Mouse (Mus musculus) limb, embryonic 12.5 days (tissue): ENCODE results near the gene Casc3. TPM values are rescaled to one million over a fixed set of nuclear protein-coding genes. Genes with fewer than 3 reads are reported as not detected.

Source experiments
- ATAC-seq: fragments of 200-750 bp; cut with Nextera tagmentation; 2 replicates; pipeline ENCODE4 v1.8.0; 2017; ENCODE audit warnings: low read depth, moderate TSS enrichment; ENCODE audit not compliant: insufficient number of reproducible peaks, insufficient read depth, low FRiP score, low TSS enrichment
- H3K27ac ChIP-seq: fragments of 300-500 bp; sonication (generic); 2 replicates; pipeline ENCODE4 v1.5.1; 2016; ENCODE audit warnings: mild to moderate bottlenecking, moderate library complexity
- H3K27me3 ChIP-seq: fragments of 300-500 bp; sonication (generic); 2 replicates; pipeline ENCODE4 v1.6.1; 2016; ENCODE audit warnings: mild to moderate bottlenecking, moderate library complexity
- H3K36me3 ChIP-seq: fragments of 300-500 bp; sonication (generic); 2 replicates; pipeline ENCODE4 v1.6.1; 2016; ENCODE audit warnings: mild to moderate bottlenecking, moderate library complexity
- H3K4me1 ChIP-seq: fragments of 300-500 bp; sonication (generic); replicated peaks from 2 replicates; pipeline ENCODE4 v1.6.1; 2016
- H3K4me2 ChIP-seq: fragments of 300-500 bp; sonication (generic); 2 replicates; pipeline ENCODE4 v1.6.1; 2016; ENCODE audit warnings: mild to moderate bottlenecking, moderate library complexity
- H3K4me3 ChIP-seq: fragments of 300-500 bp; sonication (generic); replicated peaks from 2 replicates; pipeline ENCODE4 v1.5.1; 2016; ENCODE audit warnings: mild to moderate bottlenecking
- H3K9ac ChIP-seq: fragments of 300-500 bp; sonication (generic); replicated peaks from 2 replicates; pipeline ENCODE4 v1.6.1; 2016; ENCODE audit warnings: mild to moderate bottlenecking, moderate library complexity
- H3K9me3 ChIP-seq: fragments of 300-500 bp; sonication (generic); 2 replicates; pipeline ENCODE4 v1.6.1; 2016; ENCODE audit warnings: mild to moderate bottlenecking, moderate library complexity
- WGBS: fragments of 180-500 bp; shearing (Covaris S2); methylation state at CpG from one replicate; pipeline ENCODE4 v1.1.7; 2016; 5-methylcytosine and 5-hydroxymethylcytosine counted together
- polyA plus RNA-seq: library from polyadenylated mRNA; unstranded; fragments of >200 nt; fragmentation: Nextera tagmentation; extraction: Ambion mirVana; gene quantifications from 2 replicates; pipeline ENCODE4 v1.2.1, GENCODE M21; 2016

The Casc3 gene
- 48.1 and 54.1 TPM in 2 replicates for polyA plus RNA-seq

- Histone ChIP-seq H3K27me3 (no peaks in the 10 kb centered on the region), H3K4me3 (no peak within 1 kb of the TSS), H3K4me1 (0 out of 2 replicates have a peak, but pooled peaks cover 6% of the 10 kb centered on the region), H3K36me3 (peaks cover 86% of the 10 kb centered on the region), H3K9ac (no peak within 1 kb of the TSS), H3K4me2 (no peak within 1 kb of the TSS), H3K27ac (no peak within 1 kb of the TSS), H3K9me3 (no peaks in the 10 kb centered on the region)
- 91% methylated on average over 5 of the region's 5 CpGs for WGBS
- no peak for ATAC-seq
These were observed at the start of gene Casc3 for GRCm38 (mm10) chr11:98804605-98805004. TSS of gene Casc3 (plus strand) at chr11:98804905.

DNA sequence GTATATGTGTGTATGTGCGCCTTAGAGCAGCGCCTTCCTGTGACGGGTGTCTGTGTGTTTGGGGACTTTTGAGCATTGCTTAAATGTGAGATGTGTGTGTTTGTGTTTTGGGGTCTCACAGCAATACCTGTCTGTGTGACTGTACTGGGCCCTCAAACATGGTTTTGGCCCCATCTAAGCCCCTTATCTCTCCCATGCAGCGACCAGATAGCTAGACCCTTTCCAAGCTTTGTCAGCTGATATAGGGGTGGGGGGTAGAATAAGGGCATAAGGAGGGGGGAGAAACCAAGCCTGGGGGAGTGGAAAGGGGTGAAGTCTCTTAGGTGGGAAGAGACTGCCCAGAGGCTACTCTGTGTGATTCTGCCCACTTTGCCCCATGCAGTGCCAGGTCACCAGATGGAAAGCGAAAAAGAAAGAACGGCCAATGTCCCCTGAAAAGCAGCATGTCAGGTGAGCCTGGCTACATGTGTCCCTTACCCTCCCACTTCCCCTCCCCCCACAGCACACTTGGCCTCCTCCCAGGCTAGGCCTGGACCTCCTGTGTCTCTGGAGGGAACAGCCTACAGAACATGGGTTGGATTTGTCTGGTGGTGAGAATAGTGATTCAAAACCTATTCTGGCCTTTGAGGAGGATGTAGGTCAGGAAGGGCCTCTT, 48.9 kb upstream of the Casc3 start:
- Histone ChIP-seq H3K9me3 (no peaks in the 10 kb centered on the region), H3K4me1 (peaks cover 29% of the 10 kb centered on the region), H3K4me2 (no peak overlapping the region), H3K4me3 (no peak overlapping the region), H3K9ac (no peak overlapping the region), H3K27ac (no peak overlapping the region), H3K36me3 (peaks cover 58% of the 10 kb centered on the region), H3K27me3 (no peaks in the 10 kb centered on the region)
- ATAC-seq: no peak
- WGBS: 93% methylated on average over 6 of the region's 6 CpGs

DNA sequence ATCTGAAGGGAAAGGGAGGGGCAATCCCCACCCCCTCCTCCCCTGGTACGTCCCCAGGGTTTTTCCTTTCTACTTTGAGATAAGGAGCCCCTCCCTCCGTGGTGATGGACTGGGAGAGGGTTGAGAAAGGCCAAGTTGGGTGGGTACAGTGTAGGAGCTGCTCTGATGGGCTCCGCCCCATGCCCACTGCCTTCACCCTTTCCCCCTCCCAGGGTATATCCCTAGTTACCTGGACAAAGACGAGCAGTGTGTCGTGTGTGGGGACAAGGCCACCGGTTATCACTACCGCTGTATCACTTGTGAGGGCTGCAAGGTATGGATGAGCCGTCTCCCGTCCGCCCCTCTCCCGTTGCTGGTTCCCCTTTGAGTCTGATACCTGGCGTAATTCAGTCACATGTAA, 48.0 kb upstream of the Casc3 start:
- Histone ChIP-seq H3K4me1 (peaks cover 21% of the 10 kb centered on the region), H3K4me2 (no peak overlapping the region), H3K27ac (no peak overlapping the region), H3K27me3 (no peaks in the 10 kb centered on the region), H3K36me3 (peaks cover 67% of the 10 kb centered on the region), H3K9me3 (no peaks in the 10 kb centered on the region), H3K9ac (no peak overlapping the region), H3K4me3 (no peak overlapping the region)
- WGBS: 86% methylated on average over 12 of the region's 12 CpGs
- no peak for ATAC-seq

GRCm38 (mm10) chr11:98761939-98762338, 42.8 kb upstream of the Casc3 start:
- ATAC-seq: no peak
- Histone ChIP-seq H3K9ac (no peak overlapping the region), H3K4me2 (no peak overlapping the region), H3K9me3 (no peaks in the 10 kb centered on the region), H3K36me3 (peaks cover 75% of the 10 kb centered on the region), H3K4me3 (no peak overlapping the region), H3K27me3 (no peaks in the 10 kb centered on the region), H3K4me1 (peaks cover 18% of the 10 kb centered on the region), H3K27ac (no peak overlapping the region)
- WGBS: 87% methylated on average over 4 of the region's 4 CpGs

- peaks cover 28% of the 10 kb centered on the region for H3K4me1 ChIP-seq
- no peak overlapping the region for H3K4me2 ChIP-seq
- H3K27ac ChIP-seq: no peak overlapping the region
- ATAC-seq: no peak
- 68% methylated on average over 17 of the region's 17 CpGs for WGBS
- peaks cover 70% of the 10 kb centered on the region for H3K36me3 ChIP-seq
- H3K27me3 ChIP-seq: no peaks in the 10 kb centered on the region
- no peak overlapping the region for H3K9ac ChIP-seq
- H3K9me3 ChIP-seq: no peaks in the 10 kb centered on the region
- H3K4me3 ChIP-seq: no peak overlapping the region
These were observed 41.8 kb upstream of the Casc3 start for GRCm38 (mm10) chr11:98762756-98763501.

- Histone ChIP-seq H3K36me3 (peaks cover 69% of the 10 kb centered on the region), H3K27ac (no peak overlapping the region), H3K9me3 (no peaks in the 10 kb centered on the region), H3K4me2 (no peak overlapping the region), H3K4me1 (peaks cover 34% of the 10 kb centered on the region), H3K9ac (no peak overlapping the region), H3K27me3 (no peaks in the 10 kb centered on the region), H3K4me3 (no peak overlapping the region)
- whole genome bisulfite sequencing: 91% methylated on average over 8 of the region's 8 CpGs
- no peak for ATAC-seq
These were observed 41.2 kb upstream of the Casc3 start for GRCm38 (mm10) chr11:98763502-98763861.

- no peaks in the 10 kb centered on the region for H3K9me3 ChIP-seq
These were observed 40.6 kb upstream of the Casc3 start for GRCm38 (mm10) chr11:98764091-98764490.

GRCm38 (mm10) chr11:98764746-98765145, 40.0 kb upstream of the Casc3 start:
- H3K4me1 ChIP-seq: peaks cover 36% of the 10 kb centered on the region
- H3K36me3 ChIP-seq: peaks cover 75% of the 10 kb centered on the region

More at GRCm38 (mm10) chr11:98764091-98764490, 40.6 kb upstream of the Casc3 start:
- H3K4me2 ChIP-seq: no peak overlapping the region
- no peak overlapping the region for H3K4me3 ChIP-seq
- peaks cover 36% of the 10 kb centered on the region for H3K4me1 ChIP-seq
- no peak overlapping the region for H3K9ac ChIP-seq
- WGBS: 82% methylated on average over 18 of the region's 18 CpGs
- H3K27me3 ChIP-seq: no peaks in the 10 kb centered on the region
- H3K27ac ChIP-seq: no peak overlapping the region
- H3K36me3 ChIP-seq: peaks cover 69% of the 10 kb centered on the region
- ATAC-seq: no peak

GRCm38 (mm10) chr11:98765421-98766309, 39.0 kb upstream of the Casc3 start:
- H3K4me2 ChIP-seq: no peak overlapping the region
- H3K4me3 ChIP-seq: no peak overlapping the region
- ATAC-seq: no peak
- H3K4me1 ChIP-seq: peaks cover 36% of the 10 kb centered on the region
- H3K9me3 ChIP-seq: no peaks in the 10 kb centered on the region
- WGBS: 46% methylated on average over 9 of the region's 9 CpGs
- no peak overlapping the region; the same call in 1 of the 2 replicates for H3K27ac ChIP-seq
- no peak overlapping the region for H3K9ac ChIP-seq
- H3K36me3 ChIP-seq: peaks cover 75% of the 10 kb centered on the region
- no peaks in the 10 kb centered on the region for H3K27me3 ChIP-seq

More at GRCm38 (mm10) chr11:98764746-98765145, 40.0 kb upstream of the Casc3 start:
- no peak overlapping the region for H3K4me2 ChIP-seq
- ATAC-seq: no peak
- H3K9ac ChIP-seq: no peak overlapping the region
- no peak overlapping the region for H3K4me3 ChIP-seq
- no peaks in the 10 kb centered on the region for H3K27me3 ChIP-seq
- no peak overlapping the region for H3K27ac ChIP-seq
- H3K9me3 ChIP-seq: no peaks in the 10 kb centered on the region

- Histone ChIP-seq H3K27ac (no peak overlapping the region), H3K4me1 (peaks cover 36% of the 10 kb centered on the region), H3K36me3 (peaks cover 72% of the 10 kb centered on the region), H3K27me3 (no peaks in the 10 kb centered on the region), H3K4me3 (no peak overlapping the region), H3K4me2 (no peak overlapping the region), H3K9ac (no peak overlapping the region), H3K9me3 (no peaks in the 10 kb centered on the region)
- WGBS: 49% methylated on average over 2 of the region's 2 CpGs
- ATAC-seq: no peak
These were observed 38.4 kb upstream of the Casc3 start for GRCm38 (mm10) chr11:98766346-98766745.

GRCm38 (mm10) chr11:98766816-98767215, 37.9 kb upstream of the Casc3 start:
- H3K27ac ChIP-seq: no peak overlapping the region
- H3K4me3 ChIP-seq: no peak overlapping the region
- peak overlapping the region; percentile 32 for H3K4me2 ChIP-seq
- ATAC-seq: no peak
- 48% methylated on average over 5 of the region's 5 CpGs for WGBS
- H3K27me3 ChIP-seq: no peaks in the 10 kb centered on the region
- peaks cover 67% of the 10 kb centered on the region for H3K36me3 ChIP-seq
- peak overlapping the region; percentile 37; the same call in 1 of the 2 replicates for H3K9ac ChIP-seq
- H3K4me1 ChIP-seq: peaks cover 36% of the 10 kb centered on the region
- H3K9me3 ChIP-seq: no peaks in the 10 kb centered on the region
